Mouse (Mus musculus) neutrophil, adult 83 days (primary cell): Measurements from ENCODE around the gene Cep55. TPM values are rescaled to one million over a fixed set of nuclear protein-coding genes. Genes with fewer than 3 reads are reported as not detected.

Experiments
- total RNA-seq, 2 experiments: library from RNA; stranded (reverse); gene quantifications; one replicate each; pipeline ENCODE4 v1.2.4; 2023

The Cep55 gene
- 10 to 100 TPM; 17.5 to 17.9 TPM for total RNA-seq

DNA sequence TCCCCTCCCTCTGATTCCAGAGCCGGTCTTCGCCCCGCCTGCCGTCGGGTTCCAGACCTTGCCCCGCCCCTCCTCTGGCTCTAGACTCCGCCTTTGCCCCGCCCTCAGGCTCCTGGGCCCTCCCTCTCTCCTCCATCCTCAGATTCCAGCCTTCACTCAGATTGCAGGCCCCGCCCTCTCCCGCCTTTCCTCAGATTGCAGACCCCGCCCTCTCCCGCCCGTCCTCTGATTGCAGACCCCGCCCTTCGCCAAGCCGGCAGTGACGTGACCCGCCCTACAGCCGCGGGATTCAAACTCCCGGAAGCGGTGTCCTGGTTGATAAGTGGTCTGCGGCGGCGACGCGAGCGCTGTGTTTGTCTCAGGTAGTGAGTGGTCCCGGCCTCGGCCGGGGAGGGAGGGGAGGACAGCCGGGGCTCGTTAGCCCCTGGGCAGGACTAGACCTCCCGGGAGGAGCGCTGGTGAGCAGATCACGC, at the start of gene Cep55:
Gene Cep55, plus strand, starts transcription at position 292 of the 473 bp plus-strand sequence.

DNA sequence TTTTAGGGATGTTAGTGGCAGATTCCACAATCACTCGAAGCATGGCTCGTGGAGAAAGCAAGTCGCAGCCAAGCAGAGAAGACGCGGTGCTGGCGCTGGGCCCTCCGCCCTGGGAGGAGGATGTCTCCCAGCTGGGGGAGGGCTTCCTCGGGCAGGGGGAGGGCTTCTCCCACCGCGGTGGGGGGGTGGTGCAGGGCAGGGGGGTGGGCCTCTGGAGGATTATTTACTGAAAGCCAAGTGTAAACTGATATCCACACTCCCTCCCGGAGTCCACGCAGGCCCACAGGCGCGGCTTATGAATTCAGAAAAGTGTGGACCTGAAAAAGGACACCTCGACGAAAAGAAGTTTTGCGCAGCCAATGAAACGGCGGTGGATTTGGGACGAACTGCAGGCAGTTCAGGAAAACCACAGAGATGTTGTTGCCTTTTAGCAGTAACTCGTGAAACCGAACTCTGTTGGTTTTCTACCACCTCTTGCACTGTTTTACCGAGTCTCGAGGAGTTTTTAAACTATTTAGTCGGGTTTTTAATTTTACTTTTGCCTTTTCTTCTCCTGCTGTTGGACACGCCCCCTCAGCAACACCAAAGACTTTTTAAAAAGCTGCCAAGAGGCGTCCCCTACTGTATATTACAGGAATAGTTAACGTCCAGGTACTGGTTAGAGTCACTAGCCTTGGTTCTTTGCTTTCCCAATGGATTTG, 11.4 kb upstream of the Cep55 start, which contains the start of gene Myof:
Gene Myof, minus strand, starts transcription at position 297 of the 701 bp plus-strand sequence.

DNA sequence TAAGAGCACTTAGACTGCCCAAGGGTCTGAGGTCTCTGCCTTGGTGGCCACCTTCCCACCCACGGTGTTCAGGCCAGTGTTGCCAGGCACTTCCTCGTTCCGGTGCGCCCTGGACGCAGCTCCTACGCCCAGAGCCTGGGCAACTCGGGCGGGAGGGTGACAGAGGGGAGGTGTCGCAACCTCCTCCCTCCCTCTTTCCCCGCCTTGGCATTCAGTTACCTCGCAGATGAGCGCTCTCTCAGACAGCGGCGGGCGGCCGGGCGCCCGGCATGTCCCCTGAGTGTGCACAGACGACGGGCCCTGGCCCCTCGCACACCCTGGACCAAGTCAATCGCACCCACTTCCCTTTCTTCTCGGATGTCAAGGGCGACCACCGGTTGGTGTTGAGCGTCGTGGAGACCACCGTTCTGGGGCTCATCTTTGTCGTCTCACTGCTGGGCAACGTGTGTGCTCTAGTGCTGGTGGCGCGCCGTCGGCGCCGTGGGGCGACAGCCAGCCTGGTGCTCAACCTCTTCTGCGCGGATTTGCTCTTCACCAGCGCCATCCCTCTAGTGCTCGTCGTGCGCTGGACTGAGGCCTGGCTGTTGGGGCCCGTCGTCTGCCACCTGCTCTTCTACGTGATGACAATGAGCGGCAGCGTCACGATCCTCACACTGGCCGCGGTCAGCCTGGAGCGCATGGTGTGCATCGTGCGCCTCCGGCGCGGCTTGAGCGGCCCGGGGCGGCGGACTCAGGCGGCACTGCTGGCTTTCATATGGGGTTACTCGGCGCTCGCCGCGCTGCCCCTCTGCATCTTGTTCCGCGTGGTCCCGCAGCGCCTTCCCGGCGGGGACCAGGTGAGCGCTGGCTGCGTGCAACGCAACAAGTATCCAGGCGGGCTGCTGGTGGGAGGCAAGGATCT, 42.3 kb downstream of the Cep55 start, which contains the start of gene Ffar4:
Gene Ffar4, plus strand, starts transcription at position 214 of the 901 bp plus-strand sequence.

Other genes starting within 250 kb of the Cep55 start
- 10 to 100 TPM; 19.7 to 23.8 TPM for gene Myof, start 11.4 kb upstream of the Cep55 start, total RNA-seq
- under 1 TPM; 0.29 to 0.48 TPM for gene Ffar4, start 42.1 kb downstream of the Cep55 start, total RNA-seq
- gene Rbp4, start 70.3 kb downstream of the Cep55 start, total RNA-seq = not detected
- not detected for gene Pde6c, start 77.8 kb downstream of the Cep55 start, total RNA-seq
- gene Fra10ac1, start 169.1 kb downstream of the Cep55 start, total RNA-seq = 1 to 10 TPM; 5.8 to 7.7 TPM
- gene Lgi1, start 209.5 kb downstream of the Cep55 start, total RNA-seq = not detected